Mouse (Mus musculus) lung, embryonic 14.5 days (tissue): ENCODE measurements around the gene Smurf2. TPM values are rescaled to one million over a fixed set of nuclear protein-coding genes. Genes with fewer than 3 reads are reported as not detected.
"Not testable (repeated sequence)": the region's sequence is repeated elsewhere in the genome, so short reads cannot be mapped to it uniquely, and the experiment has no call there.

Experiments used
- ATAC-seq: fragments of 200-750 bp; cut with Nextera tagmentation; 2 replicates; pipeline ENCODE4 v1.8.0; 2017; ENCODE audit warnings: mild to moderate bottlenecking, moderate TSS enrichment, moderate library complexity; ENCODE audit not compliant: insufficient read depth
- DNase-seq: peaks from one replicate; pipeline ENCODE4 v3.0.0-alpha.2; 2015
- H3K27ac ChIP-seq: fragments of 300-500 bp; sonication (generic); 2 replicates; pipeline ENCODE4 v1.5.1; 2014; ENCODE audit warnings: low read depth, mild to moderate bottlenecking, moderate library complexity
- H3K27me3 ChIP-seq: fragments of 300-500 bp; sonication (generic); 2 replicates; pipeline ENCODE4 v1.6.1; 2014; ENCODE audit warnings: low read length, control low read depth; ENCODE audit not compliant: insufficient read depth
- H3K36me3 ChIP-seq: fragments of 300-500 bp; sonication (generic); 2 replicates; pipeline ENCODE4 v1.6.1; 2014; ENCODE audit warnings: control low read depth; ENCODE audit not compliant: insufficient read depth
- H3K4me1 ChIP-seq: fragments of 300-500 bp; sonication (generic); 2 replicates; pipeline ENCODE4 v1.6.1; 2014; ENCODE audit warnings: antibody characterized with exemption, control low read depth; ENCODE audit not compliant: insufficient read depth
- H3K4me2 ChIP-seq: fragments of 300-500 bp; sonication (generic); 2 replicates; pipeline ENCODE4 v1.6.1; 2014; ENCODE audit warnings: mild to moderate bottlenecking
- H3K4me3 ChIP-seq: fragments of 300-500 bp; sonication (generic); 2 replicates; pipeline ENCODE4 v1.5.1; 2014; ENCODE audit warnings: low read depth, low read length
- H3K9ac ChIP-seq: fragments of 300-500 bp; sonication (generic); 2 replicates; pipeline ENCODE4 v1.6.1; 2014
- H3K9me3 ChIP-seq: fragments of 300-500 bp; sonication (generic); 2 replicates; pipeline ENCODE4 v1.6.1; 2016; ENCODE audit warnings: low read depth, low read length, control low read depth
- CTCF ChIP-seq: IDR thresholded peaks from 2 replicates; pipeline ENCODE4 v1.5.1; 2016; ENCODE audit warnings: antibody characterized with exemption, low read depth
- WGBS: fragments of 180-500 bp; shearing (Covaris S2); extraction: QIAGEN DNeasy Blood & Tissue Kit; methylation state at CpG from one replicate; pipeline ENCODE4 v1.1.7; 2014; 5-methylcytosine and 5-hydroxymethylcytosine counted together
- polyA plus RNA-seq: library from polyadenylated mRNA; unstranded; fragments of >200 nt; fragmentation: Nextera tagmentation; extraction: Ambion mirVana; gene quantifications from 2 replicates; pipeline ENCODE4 v1.2.1, GENCODE M21; 2014

Gene Smurf2
- polyA plus RNA-seq, 1 experiment from 2014 or later, result 21.5 TPM

DNA sequence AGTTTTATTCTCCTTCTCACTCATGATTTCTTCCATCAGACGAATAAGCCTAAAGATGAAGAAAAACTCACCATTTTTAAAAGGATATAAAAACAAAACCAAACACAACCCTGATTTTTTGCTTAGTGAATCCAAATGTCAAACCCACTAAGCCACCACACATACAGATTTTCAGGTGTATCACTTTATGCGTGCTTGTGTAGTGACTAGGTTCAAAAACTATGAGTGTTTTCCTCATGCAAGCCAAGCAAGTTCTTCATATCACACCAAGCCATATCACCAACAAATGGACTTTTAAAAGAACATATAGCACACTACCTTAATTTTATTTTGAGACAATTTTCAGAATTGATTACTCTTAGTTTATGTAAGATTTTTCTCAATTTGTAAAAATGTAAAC lies 136.0 kb downstream of the Smurf2 start:
- H3K4me2 ChIP-seq, result no peak overlapping the region
- 79% methylated on average over 2 of the region's 2 CpGs for WGBS
- ATAC-seq, result no peak

DNA sequence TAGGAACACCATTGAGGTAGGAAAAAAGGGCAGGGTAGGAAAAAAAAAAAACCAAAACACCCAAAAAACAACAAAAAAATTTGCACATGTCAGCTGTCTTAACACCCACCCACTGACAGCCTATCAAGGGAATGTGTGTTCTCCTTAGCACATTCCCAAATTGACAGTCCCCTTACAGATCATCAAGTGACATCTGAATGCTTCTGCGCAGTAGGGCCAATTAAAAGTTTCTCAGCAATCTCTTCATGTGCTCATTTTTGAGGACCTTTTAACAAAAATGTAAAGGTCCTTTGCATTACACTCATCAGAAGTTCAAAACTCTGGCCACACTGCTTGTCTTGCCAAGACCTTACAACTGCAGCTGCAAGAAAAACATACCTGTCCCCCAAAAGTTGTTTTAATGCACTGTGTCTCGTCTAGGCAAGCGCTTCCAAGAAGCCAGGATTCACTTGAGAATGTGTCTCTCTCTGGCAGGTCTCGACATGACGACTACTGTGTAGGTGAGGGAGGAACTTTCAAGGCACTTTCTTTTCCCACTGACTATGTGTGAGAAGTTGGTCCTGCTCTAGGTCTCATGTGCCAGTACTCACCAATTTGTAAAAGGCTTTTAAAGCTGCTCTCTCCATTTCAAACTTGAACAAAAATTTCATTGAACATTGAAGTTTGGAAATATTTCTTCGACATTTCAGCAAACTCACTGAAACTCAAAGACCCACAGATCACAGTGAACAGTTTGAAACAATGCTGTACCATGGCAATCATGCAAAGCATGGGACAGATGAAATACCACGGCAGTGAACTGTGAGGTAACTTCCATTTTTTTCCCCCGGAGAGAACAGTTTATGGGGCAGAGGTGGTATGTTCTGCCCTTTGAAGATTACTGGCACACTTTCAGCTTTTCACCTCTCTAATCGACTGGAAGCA lies 137.4 kb downstream of the Smurf2 start:
- H3K4me2 ChIP-seq, result no peak overlapping the region
- no peaks in the 10 kb centered on the region for H3K27me3 ChIP-seq
- peaks cover 8% of the 10 kb centered on the region for H3K4me1 ChIP-seq
- no peak for ATAC-seq
- WGBS, result 77% methylated on average over 9 of the region's 9 CpGs
- H3K36me3 ChIP-seq, result peaks cover 74% of the 10 kb centered on the region
- H3K4me3 ChIP-seq, result no peak overlapping the region
- TF ChIP-seq CTCF, result no peak
- H3K9ac ChIP-seq, result no peak overlapping the region
- no peak overlapping the region for H3K27ac ChIP-seq
- no peaks in the 10 kb centered on the region for H3K9me3 ChIP-seq
- no peak for DNase-seq

More for the DNA sequence above, 136.0 kb downstream of the Smurf2 start:
- Histone ChIP-seq H3K27ac (no peak overlapping the region), H3K4me1 (peaks cover 8% of the 10 kb centered on the region), H3K36me3 (peaks cover 74% of the 10 kb centered on the region), H3K27me3 (no peaks in the 10 kb centered on the region), H3K4me3 (no peak overlapping the region), H3K9ac (no peak overlapping the region), H3K9me3 (no peaks in the 10 kb centered on the region)
- DNase-seq, result no peak
- TF ChIP-seq CTCF, result no peak

DNA sequence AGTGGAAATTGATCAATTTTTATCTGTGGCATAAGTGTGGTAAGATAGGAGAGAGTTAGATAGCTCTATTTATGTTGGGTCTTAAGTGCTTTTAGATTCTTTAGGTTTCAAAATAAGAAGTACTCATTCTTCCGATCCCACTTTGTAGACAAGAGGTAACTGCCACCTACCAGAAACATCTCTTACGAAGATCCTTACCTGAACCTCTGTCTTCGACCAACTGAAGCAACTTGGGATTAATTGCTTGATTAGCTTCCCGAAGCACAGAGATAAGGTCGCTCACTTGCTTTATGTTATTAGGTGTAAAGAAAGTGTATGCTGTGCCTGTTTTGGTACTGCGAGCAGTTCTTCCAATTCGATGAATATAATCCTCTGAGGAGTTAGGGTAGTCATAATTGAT lies 138.2 kb downstream of the Smurf2 start:
- H3K4me2 ChIP-seq, H3K9me3 ChIP-seq, H3K27ac ChIP-seq, H3K27me3 ChIP-seq, ATAC-seq, H3K4me3 ChIP-seq, H3K9ac ChIP-seq, H3K4me1 ChIP-seq, DNase-seq: not testable (repeated sequence)
- H3K36me3 ChIP-seq, result peaks cover 70% of the 10 kb centered on the region
- 82% methylated on average over 7 of the region's 7 CpGs for WGBS

DNA sequence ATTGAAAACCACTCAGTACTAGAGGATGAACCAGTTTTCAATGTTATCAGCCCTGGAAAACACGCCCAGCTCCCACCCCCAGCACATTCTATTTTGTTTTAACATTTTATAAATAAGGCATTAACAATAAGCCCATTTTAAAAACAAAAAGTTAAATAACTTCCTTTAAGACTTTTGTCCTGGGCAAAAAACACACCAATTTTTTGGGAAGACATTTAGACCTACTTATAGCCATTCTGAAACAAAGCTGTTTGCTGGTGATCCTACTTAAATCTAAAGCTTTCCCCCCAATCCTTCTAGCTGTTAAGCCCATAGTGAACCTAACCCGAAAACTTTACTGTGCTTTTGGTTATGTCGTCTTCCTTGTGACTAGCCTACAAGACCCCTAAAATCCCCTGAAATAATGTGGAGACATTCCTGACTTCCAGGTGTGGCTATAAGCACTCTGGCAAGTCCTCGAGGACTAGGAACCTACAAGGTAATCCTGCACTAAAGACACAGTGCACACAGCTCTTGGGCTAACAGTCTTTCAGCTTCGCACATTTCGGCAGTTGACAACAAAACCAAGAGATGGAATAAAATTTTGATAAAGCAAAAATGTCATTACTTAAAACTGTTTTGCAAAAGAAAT lies 139.8 kb downstream of the Smurf2 start:
- Histone ChIP-seq H3K9me3 (no peaks in the 10 kb centered on the region), H3K4me2 (no peak overlapping the region), H3K27ac (no peak overlapping the region), H3K9ac (no peak overlapping the region), H3K4me3 (no peak overlapping the region), H3K27me3 (no peaks in the 10 kb centered on the region), H3K36me3 (peaks cover 67% of the 10 kb centered on the region), H3K4me1 (peaks cover 3% of the 10 kb centered on the region)
- WGBS, result 77% methylated on average over 6 of the region's 6 CpGs
- DNase-seq, result no peak
- no peak for ATAC-seq
- no peak for TF ChIP-seq CTCF

DNA sequence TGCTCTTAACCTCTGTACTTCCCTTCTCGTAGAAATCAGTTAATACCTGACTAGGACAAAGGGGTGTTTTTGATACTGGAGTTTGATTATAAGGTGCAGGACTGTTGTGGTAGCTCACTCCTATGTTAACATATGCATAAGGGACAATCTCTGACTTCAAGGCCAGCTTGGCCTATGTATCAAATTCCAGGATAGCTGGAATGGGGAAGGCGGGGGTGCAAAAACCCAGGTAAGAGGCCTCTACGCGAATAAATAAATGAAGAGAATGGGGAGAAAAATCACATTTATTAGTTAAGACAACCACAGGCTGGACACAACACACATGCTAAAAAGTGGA lies 140.5 kb downstream of the Smurf2 start:
- 61% methylated on average over 4 of the region's 4 CpGs for WGBS
- Histone ChIP-seq H3K9me3 (no peaks in the 10 kb centered on the region), H3K4me3 (peak overlapping the region; percentile 79), H3K27ac (peak overlapping the region; percentile 95), H3K27me3 (no peaks in the 10 kb centered on the region), H3K4me1 (no peaks in the 10 kb centered on the region), H3K4me2 (peak overlapping the region; percentile 81), H3K36me3 (peaks cover 67% of the 10 kb centered on the region), H3K9ac (no peak overlapping the region)
- DNase-seq (no peak), ATAC-seq (no peak)
- TF ChIP-seq CTCF, result no peak

DNA sequence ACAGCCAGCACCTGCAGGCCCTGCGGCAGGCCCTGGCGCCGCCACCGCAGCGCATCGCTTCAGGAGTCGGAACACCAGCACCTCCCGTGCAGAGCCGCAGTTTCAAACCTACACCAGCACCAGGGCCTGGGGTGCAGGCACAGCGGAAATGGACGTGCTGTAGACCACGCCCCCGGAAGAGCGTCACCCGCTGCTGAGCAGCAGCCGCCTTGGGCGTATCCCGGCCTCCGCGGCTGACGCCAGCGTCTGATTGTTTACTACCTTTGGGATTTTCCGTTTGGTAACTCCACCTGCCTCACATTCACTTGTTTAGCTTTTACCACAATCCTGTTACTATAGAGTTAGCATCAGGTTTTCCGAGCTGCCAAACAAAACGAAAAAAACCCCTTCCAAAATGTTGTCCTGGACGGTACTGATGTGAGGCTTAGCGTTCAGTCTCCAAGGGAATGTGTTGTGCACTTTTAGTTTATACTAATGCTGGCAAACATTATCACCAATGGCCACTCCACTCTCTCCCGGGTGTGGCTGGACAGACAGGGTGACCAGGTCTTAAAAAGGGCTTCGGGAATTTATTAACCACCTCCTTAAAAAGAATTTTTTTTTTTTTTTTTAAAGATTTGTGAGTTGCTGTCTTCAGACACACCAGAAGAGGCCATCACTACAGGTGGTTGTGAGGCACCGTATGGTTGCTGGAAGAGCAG lies 141.0 kb downstream of the Smurf2 start, which contains the start of gene Polg2:
Gene Polg2 (minus strand): TSS at position 150 of the 701 bp plus-strand sequence.
- no peaks in the 10 kb centered on the region for H3K4me1 ChIP-seq
- WGBS, result under 1% methylated on average over 30 of the region's 30 CpGs
- H3K4me3 ChIP-seq, result peak within 1 kb of the TSS; percentile 79
- H3K9ac ChIP-seq, result peak within 1 kb of the TSS; percentile 92
- peak; percentile 99 for ATAC-seq
- H3K27me3 ChIP-seq, result no peaks in the 10 kb centered on the region
- TF ChIP-seq CTCF, result no peak
- peak; percentile 98 for DNase-seq
- peaks cover 67% of the 10 kb centered on the region for H3K36me3 ChIP-seq
- H3K4me2 ChIP-seq, result peak within 1 kb of the TSS; percentile 81
- H3K27ac ChIP-seq, result peak within 1 kb of the TSS; percentile 95
- no peaks in the 10 kb centered on the region for H3K9me3 ChIP-seq
